Mouse (Mus musculus): Measurements from ENCODE around the gene Ssh2.

DNA sequence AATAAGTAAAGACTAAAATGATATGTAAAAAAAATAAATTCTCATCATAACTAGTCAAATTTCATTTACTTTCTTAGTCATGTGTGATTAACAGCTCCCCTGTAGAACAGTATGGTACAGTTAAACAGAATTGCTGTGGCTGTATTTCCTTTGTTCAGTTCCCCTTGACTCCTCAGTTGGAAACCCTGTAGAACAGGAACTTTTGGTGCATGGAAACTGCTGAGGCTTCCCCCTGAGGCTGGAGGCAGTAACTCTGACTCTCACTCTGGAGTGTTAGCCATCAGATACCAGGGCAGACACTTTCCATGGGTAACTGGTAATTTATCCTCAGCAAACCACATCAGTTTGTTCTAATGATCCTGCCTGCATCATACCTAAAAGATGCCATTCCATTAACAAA is 195.2 kb downstream of the Ssh2 start:
- no peak for TF ChIP-seq CTCF (IDR thresholded peaks at IDR 0.05; ENCODE audit: borderline replicate concordance, extremely low read depth, insufficient read depth, insufficient read length)
- TF ChIP-seq POLR2A (IDR thresholded peaks at IDR 0.05; ENCODE audit: borderline replicate concordance, extremely low read depth, insufficient read depth, insufficient read length, poor library complexity, severe bottlenecking), result no peak

All from brain, embryonic 14.5 days (tissue).